Mouse (Mus musculus) cortical plate, adult 2 months (tissue): ENCODE data around the gene Olfr1426.

Experiments
- CTCF ChIP-seq: fragments of 200-500 bp; IDR thresholded peaks from 2 replicates; pipeline ENCODE4 v1.5.1; 2011; ENCODE audit warnings: mild to moderate bottlenecking, control low read depth, low read length; ENCODE audit not compliant: insufficient read depth; ENCODE audit errors: extremely low read depth
- POLR2A ChIP-seq: fragments of 200-500 bp; IDR thresholded peaks from 2 replicates; pipeline ENCODE4 v1.6.1; 2011; ENCODE audit warnings: mild to moderate bottlenecking, low read length, control low read depth; ENCODE audit not compliant: insufficient read depth; ENCODE audit errors: extremely low read depth

- no peak for TF ChIP-seq CTCF
- no peak for TF ChIP-seq POLR2A
Observed at GRCm38 (mm10) chr19:12123103-12123502, 31.3 kb upstream of the Olfr1426 start, which contains the start of gene Olfr76.
